Mouse (Mus musculus) erythroblast, embryonic 14.5 days (primary cell): ENCODE data around the gene Psg21.

Experiments used
- GATA1 ChIP-seq: IDR thresholded peaks from 2 replicates; pipeline ENCODE4 v1.6.1; 2012; ENCODE audit warnings: low read length, inconsistent platforms, mixed read lengths
- TAL1 ChIP-seq: IDR thresholded peaks from 3 replicates; pipeline ENCODE4 v1.6.1; 2012; ENCODE audit warnings: low read length, inconsistent platforms, mixed read lengths

GRCm38 (mm10) chr7:18686085-18686484, 29.6 kb upstream of the Psg21 start, which contains the start of gene Psg20:
- TF ChIP-seq GATA1: no peak
- no peak for TF ChIP-seq TAL1
